Mouse (Mus musculus) cerebellum, adult 8-10 months (tissue): ENCODE measurements around the gene Slc11a1.
A peak's percentile ranks its signal among the peaks of the same experiment; 100 is the strongest.

Source experiments
- DNase-seq: peaks from one replicate; pipeline ENCODE4 v3.0.0; 2022

The Slc11a1 gene

DNA sequence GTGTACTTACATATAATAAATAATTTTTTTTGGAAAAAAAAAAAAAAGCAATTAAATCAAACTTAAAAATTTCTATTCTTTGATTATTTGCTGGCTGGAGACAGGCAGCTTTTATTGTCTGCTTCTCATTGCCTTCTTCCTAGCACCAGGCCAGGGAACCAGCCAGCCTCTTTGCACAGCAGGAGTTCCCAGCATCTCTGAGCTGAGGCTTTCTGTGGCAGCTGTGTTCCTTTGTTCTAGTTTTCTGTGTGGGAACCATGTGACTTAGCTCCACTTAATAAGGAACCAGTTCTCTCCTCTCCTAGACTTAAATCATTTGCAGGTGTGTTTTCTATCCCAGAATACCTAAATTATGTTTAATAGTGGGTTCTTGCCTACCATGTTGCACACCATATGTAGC, 17.5 kb upstream of the Slc11a1 start:
- no peak for DNase-seq

DNA sequence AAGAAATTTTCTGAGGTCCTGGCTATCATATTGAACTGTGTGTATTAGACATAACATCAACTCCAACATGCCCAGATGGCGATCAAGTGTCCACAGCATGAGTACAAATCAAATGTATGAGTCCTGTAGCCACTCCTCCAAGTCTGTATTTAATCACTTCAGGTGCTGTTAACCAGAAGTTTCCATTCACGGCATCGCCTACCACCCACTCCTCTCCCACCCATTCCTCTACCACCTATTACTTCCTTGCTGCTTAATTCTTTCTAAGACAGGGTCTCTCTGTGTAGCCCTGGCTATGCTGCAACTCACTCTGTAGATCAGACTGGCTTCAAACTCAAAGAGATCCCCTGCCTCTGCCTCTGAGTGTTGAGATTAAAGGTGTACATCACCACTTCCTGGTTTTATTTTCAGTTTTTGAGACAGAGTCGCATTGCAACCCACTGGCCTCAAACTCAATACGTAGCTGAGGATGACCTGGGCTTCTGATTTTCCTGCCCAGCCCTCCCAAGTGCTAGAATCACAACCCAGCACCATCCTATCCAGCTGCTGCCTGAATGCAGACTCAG, 15.0 kb upstream of the Slc11a1 start:
- DNase-seq, result no peak

DNA sequence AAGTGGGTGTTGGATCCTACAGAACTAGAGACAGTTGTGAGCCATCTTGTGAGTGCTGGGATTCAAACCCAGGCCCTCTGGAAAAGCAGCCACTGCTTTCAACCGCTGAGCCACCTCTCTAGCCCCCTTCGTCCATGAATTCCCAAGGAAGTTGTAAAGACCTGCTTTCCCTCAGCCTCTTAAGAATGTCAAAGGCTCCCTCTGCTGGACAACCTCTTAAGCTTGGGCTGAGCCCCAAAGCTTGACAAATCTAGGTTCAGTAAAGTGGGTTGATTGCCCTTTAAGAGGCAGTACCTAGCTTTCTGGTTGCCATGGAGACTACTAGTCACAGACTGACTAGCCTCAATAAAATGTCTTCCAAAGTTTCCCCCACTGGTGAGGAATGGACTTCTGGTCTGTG, 13.2 kb upstream of the Slc11a1 start, which contains the start of gene Catip:
Gene Catip, plus strand, starts transcription at position 297 of the 400 bp plus-strand sequence.
- DNase-seq, result peak; percentile 74

DNA sequence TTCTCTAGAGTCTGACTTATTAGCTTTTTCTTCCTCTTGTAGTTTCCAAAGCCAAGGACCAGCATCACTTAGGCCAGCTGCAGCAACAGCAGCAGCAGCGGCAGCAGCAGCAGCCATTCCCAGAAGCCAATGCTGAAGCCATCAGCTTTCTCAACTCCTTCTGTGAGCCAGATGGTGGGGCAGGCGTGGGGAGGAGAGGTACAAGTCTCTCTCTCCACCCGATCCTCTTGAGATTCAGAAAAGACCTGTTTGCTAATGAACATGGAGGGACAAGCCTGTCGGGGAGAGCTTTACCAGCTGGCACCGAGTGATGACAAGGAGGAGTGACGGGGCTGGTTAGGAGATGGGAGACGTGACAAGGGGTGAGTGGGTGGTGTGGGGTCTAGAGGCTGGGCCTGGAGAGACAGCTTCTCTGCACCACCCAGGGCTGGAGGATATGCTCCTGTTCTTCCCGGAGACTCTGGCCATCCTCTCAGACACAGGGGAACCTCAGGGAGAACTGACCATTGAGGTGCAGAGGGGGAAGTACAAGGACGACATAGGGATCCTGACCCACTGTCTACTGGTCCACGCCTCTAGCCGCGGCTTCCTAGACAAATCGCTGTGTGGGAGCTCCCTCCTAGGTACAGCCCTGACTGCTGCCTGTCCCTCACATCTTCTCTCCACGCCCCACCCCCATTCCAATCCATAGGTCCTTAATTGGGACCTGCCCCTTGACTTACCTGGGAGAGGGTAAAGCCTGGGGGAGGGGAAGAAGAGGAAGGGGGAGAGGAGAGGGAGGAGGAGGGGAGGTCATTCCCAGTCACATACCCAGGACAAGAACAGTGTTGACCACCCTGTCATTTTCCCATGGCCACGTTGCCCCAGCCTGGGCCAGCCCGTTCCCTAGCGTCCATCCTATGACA, 12.4 kb upstream of the Slc11a1 start:
- no peak for DNase-seq

DNA sequence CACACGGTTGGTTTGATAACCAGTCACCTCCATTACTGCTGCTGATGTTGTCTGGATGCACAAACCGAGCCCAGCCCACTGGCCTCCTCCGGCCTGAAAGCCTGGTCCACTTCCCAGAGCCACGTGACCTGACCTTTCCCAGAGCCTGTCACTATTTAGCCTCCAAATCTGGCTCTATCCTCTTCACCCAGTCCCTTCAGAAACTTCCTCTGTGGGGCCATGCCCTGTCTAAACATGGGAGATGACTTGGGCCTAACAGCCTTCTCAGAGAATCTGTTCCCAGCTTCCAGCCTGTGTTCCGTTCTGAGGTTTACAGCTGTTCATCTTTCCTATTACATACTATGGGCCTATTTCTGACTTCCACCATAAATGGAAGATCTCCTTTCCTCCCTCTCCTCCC, 11.6 kb upstream of the Slc11a1 start:
- no peak for DNase-seq

DNA sequence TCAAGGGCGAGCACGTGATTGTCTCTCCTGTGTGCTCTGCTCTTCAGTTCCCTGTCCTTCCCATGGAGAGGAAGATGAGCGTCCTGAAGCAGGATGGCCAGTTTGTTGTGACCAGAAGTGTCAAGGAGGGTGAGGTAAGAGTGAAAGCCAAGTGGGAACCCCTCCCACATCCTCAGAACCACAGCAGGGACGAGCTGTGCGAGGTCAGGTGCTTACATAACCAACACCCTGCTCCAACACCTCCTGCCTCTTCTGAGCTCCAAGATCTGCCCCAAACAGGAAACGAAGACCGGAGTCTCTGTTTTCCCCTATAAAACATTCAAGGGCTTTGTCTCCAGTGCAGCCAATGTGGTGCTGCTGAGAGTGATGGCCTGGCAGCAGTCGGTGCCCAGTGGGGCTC, 10.7 kb upstream of the Slc11a1 start:
- no peak for DNase-seq

DNA sequence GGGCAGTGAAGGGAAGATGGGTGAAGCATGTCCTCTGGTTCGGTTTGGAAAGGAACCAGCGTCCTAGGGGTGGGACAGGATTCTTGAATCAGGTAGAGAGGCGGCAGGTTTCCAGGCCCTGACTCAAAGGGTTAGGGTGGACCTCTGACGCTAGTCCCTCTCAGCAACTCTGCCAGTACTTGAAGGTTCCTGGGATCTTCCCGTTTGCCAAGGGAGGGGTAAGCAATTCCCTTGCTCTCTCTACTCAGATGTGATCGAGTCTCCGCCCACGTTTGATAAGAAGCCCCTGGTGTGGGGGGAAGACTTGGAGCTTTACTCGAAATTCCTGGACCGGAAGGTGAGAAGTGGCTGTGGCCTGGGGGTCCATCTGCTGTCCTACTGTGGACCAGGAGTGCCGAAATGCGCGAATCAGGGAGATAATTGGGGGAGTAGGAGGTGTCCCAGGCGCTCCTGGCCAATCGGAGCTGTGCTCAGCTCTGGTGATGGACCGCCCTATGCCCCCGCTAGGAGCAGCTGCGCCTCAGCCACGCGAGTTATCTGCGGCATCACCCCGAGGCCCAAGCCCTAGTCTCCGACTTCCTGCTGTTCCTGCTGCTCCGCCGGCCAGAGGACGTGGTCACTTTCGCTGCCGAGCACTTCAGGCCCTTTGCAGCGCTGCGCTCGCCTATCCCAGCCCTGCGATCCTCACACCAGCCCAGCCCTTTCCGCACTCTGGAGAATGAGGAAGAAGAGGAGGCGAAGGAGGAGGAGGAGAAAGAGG, 6.9 kb upstream of the Slc11a1 start:
- DNase-seq, result no peak

DNA sequence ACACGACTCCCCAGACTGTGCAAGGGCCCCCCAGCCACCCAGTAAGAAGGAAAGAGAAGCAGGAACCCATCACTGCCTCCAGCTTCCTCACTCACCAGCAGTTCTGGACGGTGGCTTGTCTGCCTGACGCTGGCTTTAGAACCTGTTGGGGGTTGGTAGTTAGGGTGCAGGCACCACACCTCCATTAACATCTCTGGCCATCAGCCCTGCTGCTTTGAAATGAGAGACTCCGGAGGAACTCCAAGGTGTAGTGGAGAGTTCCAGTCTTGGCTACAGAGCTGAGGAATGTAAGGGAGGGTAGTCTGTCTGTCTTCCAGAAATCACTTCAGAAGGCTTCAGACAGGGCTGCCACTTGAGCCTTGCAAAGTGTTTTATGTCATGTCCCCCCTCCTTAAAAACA, 5.0 kb upstream of the Slc11a1 start:
- no peak for DNase-seq

DNA sequence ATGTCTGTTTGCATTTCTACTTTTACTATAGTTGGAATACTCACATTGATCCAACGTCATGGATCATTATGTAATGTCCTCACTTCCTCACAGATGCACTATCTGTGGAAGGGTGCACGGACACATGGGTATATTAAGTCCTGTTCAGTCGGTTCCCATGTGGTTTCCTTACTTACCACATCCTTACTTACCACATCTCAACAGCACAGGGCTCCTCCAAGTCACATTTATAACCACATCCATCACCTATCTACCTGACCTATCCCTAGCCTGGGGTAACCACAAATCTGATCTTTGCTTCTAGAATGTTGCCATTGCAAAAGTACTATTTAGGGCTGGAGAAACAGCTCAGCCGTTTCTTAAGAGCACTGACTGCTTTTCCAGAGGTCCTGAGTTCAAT, 1.6 kb upstream of the Slc11a1 start:
- DNase-seq, result no peak

DNA sequence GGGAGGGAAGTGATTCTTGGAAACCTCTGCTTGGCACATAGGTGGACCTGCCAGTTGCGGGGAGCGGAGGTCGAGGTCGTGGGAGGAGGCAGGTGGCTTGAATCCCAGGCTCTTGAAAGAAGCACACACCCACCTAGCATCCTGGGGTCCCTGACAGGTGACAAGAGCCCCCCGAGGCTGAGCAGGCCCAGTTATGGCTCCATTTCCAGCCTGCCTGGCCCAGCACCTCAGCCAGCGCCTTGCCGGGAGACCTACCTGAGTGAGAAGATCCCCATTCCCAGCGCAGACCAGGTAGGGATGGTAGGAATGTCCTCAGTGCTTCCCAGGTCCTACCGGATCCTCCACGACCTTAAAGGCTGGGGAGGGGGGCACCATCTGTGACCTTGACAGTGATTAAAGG, 566 bp downstream of the Slc11a1 start:
- DNase-seq, result no peak

DNA sequence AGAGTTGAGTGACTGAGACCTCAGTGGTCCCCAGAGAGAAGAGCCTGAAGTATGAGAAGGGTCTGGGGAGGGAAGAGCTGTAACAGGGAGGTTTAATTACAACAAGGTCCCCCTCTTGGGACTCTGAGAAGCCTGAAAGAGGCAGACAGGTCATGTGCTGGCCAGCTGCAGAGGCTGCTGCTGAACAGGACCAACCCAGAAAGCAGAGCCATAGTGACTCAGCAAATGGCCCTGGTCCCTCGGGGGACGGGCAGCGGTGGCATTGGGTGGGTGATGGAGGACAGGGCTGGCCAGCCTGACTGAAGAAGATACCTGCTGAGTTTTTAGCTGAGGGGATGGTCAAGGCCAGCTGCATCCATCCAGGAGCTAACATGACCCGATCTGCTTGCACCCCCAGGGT, 1.4 kb downstream of the Slc11a1 start:
- no peak for DNase-seq

DNA sequence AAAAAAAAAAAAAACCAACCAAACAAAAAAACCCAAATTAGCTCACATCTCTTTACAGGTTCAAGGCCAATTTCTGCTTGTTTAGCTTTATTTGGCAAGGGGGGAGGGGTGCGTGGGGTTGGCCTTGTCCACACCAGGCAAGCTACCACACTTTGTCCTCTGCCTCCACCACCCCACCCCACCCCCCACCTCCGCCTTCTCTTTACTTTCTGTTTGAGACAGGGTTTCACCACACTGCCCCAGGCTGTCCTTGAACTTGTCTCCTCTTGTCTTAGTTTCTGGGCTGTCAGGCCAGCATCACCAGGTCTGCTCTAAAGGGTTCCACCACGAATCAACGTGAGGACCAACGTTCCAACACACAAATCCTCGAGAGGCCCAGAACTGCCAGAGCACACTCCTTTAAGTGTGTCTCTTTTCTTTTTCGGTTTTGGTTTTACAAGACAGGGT, 4.1 kb downstream of the Slc11a1 start:
- no peak for DNase-seq

DNA sequence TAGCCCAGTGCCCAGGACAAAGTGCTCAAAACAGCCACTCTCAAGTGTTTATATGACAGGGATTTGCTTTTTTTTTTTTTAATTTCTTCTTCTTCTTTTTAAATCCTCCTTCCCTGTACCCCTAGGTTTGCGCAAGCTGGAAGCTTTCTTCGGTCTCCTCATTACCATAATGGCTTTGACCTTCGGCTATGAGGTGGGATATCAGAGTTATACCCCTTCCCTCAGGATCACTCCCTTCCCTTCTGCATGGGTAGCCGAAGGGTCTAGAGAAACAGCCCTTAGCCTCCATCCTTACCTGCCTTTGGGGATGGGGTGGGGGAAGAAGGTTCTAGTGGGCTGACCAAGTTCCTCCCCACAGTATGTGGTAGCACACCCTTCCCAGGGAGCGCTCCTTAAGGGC, 5.5 kb downstream of the Slc11a1 start:
- DNase-seq, result no peak

DNA sequence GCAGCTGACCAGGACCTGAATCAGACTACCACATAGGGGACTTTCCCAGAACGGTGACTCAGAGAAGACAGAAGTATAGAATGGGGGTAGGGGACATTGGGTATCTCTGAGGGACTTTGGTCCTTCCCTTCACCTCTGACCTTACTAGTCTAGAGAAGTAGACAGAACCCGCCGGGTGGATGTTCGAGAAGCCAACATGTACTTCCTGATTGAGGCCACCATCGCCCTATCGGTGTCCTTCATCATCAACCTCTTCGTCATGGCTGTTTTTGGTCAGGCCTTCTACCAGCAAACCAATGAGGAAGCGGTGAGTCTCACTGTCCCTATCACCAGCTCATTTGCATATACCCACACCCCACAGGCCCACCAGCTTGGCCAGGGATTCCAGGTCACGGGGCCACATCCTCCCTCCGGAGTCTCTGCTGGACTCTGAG, 6.6 kb downstream of the Slc11a1 start:
- DNase-seq, result no peak

DNA sequence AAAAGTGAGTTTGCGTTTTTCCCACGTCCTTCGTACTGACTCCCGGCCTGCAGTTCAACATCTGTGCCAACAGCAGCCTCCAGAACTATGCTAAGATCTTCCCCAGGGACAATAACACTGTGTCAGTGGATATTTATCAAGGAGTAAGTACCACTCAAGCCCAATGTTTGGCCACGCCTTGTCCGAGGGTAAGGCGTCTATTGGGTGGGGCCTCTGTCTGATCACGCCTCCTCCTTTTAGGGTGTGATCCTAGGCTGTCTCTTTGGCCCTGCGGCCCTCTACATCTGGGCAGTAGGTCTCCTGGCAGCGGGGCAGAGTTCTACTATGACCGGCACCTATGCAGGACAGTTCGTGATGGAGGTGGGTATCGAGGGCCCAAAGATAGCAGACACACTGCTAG, 8.4 kb downstream of the Slc11a1 start:
- DNase-seq, result no peak

DNA sequence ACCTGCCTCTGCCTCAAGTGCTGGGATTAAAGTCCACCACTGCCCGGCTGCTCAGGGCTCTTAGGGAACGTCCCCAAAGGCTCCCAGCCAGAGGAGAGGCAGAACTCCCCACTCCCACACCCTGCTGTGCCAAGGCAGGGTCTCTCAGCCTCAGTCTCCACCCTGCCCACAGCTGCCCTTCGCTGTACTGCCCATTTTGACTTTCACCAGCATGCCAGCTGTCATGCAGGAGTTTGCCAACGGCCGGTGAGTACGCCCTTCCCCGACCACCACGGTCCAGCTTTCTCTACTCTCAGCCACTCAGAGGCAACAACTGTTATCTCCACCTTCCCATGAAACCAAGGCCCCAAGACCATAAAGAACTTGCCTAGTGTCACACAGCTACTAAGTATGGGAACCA, 9.5 kb downstream of the Slc11a1 start:
- no peak for DNase-seq

DNA sequence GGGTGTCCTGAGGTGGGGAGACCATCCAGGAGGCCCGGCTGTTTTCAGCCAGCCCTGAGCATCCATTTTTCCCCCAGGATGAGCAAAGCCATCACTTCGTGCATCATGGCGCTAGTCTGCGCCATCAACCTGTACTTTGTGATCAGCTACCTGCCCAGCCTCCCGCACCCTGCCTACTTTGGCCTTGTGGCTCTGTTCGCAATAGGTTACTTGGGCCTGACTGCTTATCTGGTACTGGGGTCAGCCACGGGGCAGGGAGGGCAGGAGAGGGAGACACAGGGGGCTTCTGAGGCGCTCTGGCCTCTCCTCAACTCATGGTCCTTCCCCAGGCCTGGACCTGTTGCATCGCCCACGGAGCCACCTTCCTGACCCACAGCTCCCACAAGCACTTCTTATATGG, 10.1 kb downstream of the Slc11a1 start:
- DNase-seq, result no peak

DNA sequence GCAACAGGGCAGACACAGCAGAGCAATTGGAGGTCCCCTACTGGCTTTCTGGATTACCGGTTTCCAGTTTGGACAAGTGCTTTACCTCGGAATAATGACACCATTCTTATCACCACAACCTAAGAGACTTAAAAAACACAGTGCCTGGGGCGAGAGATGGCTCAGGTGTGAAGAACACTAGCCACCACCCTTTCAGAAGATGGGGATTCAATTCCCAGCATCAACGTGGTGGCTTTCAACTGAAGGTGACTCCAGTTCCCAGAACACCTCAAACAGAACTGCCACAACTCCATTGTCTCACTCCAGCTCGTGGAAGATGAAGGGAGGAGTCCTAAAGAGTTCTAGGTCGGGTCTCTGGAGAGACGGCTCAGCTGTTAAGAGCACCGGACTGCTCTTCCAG, 10.5 kb downstream of the Slc11a1 start:
- no peak for DNase-seq

DNA sequence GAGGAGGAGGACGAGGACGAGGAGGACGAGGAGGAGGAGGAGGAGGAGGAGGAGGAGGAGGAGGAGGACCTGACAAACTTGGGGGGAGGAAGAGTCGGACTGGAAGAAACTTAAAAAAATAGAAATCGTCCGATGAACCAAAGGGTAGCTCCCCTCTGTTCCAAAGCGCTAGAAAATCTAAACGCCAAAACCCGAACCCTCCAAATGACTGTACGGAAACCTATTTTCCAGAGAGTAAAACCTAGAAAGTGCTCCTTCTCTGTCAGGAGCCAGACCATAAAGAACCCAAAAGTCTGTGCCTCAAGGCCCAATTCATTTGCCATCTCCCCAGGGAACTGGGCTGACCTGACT, 11.3 kb downstream of the Slc11a1 start:
- no peak for DNase-seq

DNA sequence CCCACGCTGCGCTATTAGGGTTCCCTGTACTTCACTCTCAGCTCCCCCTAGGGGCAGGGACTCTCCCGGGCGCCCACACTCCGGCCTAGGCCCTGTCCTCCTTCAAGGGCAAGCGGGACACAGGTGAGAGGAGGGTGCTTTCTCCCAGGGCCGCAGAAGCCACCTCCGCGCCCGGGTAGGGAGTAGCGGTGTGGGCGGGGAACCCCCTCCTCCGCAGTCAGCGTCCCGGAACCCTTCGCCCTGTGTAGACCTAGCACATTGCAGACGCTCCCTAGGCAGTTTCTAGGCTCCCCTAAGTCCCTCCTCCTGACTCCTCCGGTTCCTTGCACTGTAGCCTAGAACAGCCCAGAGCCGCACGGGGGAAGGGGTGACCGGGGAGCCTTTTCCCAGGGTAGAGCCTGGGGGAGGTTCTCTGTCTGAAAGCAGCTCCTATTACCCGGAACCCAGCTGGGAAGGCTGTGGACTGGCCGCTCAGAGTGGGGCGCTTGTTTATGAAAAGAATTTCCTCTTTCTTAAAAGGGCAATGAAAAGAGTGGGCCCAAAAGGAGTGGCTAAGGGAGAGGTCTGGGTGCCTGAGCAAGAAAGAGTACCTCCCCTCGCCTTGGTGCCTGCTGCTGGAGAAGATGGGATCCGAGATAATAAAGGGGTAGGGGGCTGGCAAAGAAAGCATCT, 11.9 kb downstream of the Slc11a1 start:
- peak; percentile 95 for DNase-seq

DNA sequence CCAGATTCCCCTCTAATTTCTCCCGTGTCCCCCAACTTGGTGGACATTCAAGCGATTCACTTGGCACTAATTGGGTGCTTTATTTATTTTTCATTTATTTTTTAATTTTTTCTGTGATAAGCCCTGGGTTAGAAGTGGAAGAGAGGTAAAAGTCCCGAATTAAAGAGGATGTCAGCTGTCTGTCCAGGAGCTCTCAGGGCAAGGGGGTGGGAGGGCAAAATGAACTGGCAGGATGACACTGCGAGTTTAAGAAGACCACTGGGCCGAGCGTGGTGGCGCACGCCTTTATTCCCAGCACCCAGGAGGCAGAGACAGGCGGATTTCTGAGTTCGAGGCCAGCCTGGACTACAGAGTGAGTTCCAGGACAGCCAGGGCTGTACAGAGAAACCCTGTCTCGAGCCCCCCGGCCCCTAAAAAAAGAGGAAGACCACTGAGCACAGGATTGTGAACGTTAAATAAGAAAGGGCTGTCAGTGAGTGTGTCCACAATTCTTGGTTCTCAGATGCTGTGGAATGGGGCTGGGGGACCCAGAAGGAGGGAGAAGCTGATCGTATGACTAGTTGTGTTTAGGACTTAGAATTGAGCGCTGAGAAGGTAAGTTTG, 12.5 kb downstream of the Slc11a1 start:
- peak; percentile 36 for DNase-seq

DNA sequence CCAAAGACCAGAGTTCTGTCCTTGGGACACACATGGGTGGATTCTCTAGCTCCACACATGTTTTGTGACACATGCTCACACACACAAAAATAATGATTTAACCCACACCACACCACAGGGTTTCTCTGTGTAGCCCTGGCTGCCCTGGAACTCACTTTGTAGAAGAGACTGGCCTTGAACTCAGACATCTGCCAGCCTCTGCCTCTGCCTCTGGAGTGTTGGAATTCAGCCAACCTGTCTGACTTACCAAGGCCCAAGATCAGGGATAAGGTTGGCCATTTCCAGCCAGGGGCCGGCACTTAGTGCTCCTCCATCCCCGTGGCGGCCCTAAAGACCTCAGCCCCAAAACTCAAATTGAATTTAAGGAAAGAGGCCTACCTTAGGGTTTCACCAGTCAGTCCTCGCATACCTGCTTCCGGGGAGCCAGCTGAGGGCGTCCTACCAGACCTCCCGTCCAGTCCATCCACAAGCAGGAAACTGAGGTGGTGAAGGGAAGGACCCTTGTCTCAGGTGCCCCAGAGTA, 13.5 kb downstream of the Slc11a1 start:
- no peak for DNase-seq
